Mouse (Mus musculus): ENCODE measurements at regions not wholly inside any gene's neighbourhood (a gene's known extent, or its start where the extent isn't known, plus 50 kb on each side); places are given as distances from the start of the nearest gene placed in this dataset.

DNA sequence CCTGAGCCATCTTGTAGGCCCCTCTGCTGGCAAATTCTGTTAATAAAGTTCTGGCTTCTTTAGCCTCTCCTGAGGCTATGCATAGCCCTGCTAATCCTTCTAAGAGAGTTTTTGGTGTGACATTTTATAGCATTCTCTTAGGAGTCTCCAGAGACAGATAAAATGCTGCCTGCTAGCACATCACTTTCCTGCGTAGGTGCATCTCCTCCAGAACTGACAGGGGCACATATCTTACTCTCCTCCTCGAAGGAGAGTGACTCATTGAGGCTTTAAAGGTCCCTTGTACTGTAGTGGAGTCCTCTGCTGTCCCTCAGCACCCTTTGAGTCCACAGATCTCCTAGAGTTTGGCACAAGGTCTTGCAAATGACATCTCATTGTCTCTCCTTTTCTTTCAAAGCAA is 132.6 kb upstream of the Zbtb20 start:
- Histone ChIP-seq H3K27me3 (ENCODE audit: control insufficient read depth, insufficient read depth, insufficient read length) (no peaks in the 10 kb centered on the region), H3ac (ENCODE audit: control insufficient read depth, insufficient read length) (no peak overlapping the region), H3K36me3 (ENCODE audit: control insufficient read depth, insufficient read depth) (no peaks in the 10 kb centered on the region), H3K79me2 (ENCODE audit: control insufficient read depth, insufficient read depth) (no peaks in the 10 kb centered on the region), H3K4me3 (no peak overlapping the region), H3K4me2 (ENCODE audit: low read depth) (no peak overlapping the region)
- TF ChIP-seq MYOG (IDR thresholded peaks at IDR 0.05; ENCODE audit: control insufficient read depth in 1 of 3, insufficient read depth in 1 of 3, insufficient read length in 2 of 3, low read depth in 2 of 3): no peak
- no peak for TF ChIP-seq E2F4 (IDR thresholded peaks at IDR 0.05; ENCODE audit: insufficient read depth)
- TF ChIP-seq CEBPB (IDR thresholded peaks at IDR 0.05; ENCODE audit: insufficient read depth, poor library complexity, severe bottlenecking): no peak
- TF ChIP-seq TCF3 (IDR thresholded peaks at IDR 0.05; ENCODE audit: insufficient read length, low read depth): no peak
- no peak for TF ChIP-seq USF1 (IDR thresholded peaks at IDR 0.05; ENCODE audit: low read depth)
- TF ChIP-seq REST (IDR thresholded peaks at IDR 0.05; ENCODE audit: insufficient read depth, insufficient read length): no peak
- no peak for TF ChIP-seq TCF12 (IDR thresholded peaks at IDR 0.05; ENCODE audit: insufficient read depth, poor library complexity, severe bottlenecking)
- TF ChIP-seq SRF (IDR thresholded peaks at IDR 0.05; ENCODE audit: control insufficient read depth, insufficient read length, low read depth): no peak
- TF ChIP-seq POLR2A (IDR thresholded peaks at IDR 0.05; ENCODE audit: insufficient read length, low read depth): no peak
- no peak for TF ChIP-seq MAX (IDR thresholded peaks at IDR 0.05; ENCODE audit: low read depth)
- TF ChIP-seq MYOD1 (IDR thresholded peaks at IDR 0.05; ENCODE audit: control insufficient read depth in 1 of 3, insufficient read length in 2 of 3, low read depth in 2 of 3): no peak
- no peak for TF ChIP-seq POLR2AphosphoS2 (IDR thresholded peaks at IDR 0.05; ENCODE audit: insufficient read length, low read depth)

DNA sequence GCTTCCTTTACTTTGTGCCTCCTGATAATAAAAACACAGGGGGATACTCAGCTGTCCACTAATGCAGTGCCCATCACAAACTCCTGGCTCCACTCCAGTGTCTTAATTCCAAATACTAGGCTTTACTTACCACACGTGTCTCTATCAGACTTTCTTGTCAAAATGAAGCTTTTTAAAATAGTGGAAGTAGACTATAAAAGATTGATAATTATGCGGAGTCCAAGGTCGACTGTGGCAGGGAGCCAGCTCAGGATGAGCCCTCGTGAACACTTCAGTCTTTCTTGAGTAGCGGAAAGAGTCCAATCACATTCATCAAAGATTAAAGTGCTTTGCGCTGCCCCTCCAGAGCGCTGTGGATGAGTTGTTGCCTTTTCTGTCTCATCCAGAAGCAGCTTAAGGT is 147.9 kb upstream of the Zbtb20 start:
- Histone ChIP-seq H3K4me2 (ENCODE audit: low read depth) (no peak overlapping the region), H3K79me2 (ENCODE audit: control insufficient read depth, insufficient read depth) (no peaks in the 10 kb centered on the region), H3K4me3 (no peak overlapping the region), H3K36me3 (ENCODE audit: control insufficient read depth, insufficient read depth) (no peaks in the 10 kb centered on the region), H3ac (ENCODE audit: control insufficient read depth, insufficient read length) (no peak overlapping the region), H3K27me3 (ENCODE audit: control insufficient read depth, insufficient read depth, insufficient read length) (no peaks in the 10 kb centered on the region)
- TF ChIP-seq CEBPB (IDR thresholded peaks at IDR 0.05; ENCODE audit: insufficient read depth, poor library complexity, severe bottlenecking) (no peak), TCF12 (IDR thresholded peaks at IDR 0.05; ENCODE audit: insufficient read depth, poor library complexity, severe bottlenecking) (no peak), MAX (IDR thresholded peaks at IDR 0.05; ENCODE audit: low read depth) (no peak), REST (IDR thresholded peaks at IDR 0.05; ENCODE audit: insufficient read depth, insufficient read length) (no peak), POLR2A (IDR thresholded peaks at IDR 0.05; ENCODE audit: insufficient read length, low read depth) (no peak), E2F4 (IDR thresholded peaks at IDR 0.05; ENCODE audit: insufficient read depth) (no peak), TCF3 (IDR thresholded peaks at IDR 0.05; ENCODE audit: insufficient read length, low read depth) (no peak), MYOD1 (IDR thresholded peaks at IDR 0.05; ENCODE audit: control insufficient read depth in 1 of 3, insufficient read length in 2 of 3, low read depth in 2 of 3) (no peak), MYOG (IDR thresholded peaks at IDR 0.05; ENCODE audit: control insufficient read depth in 1 of 3, insufficient read depth in 1 of 3, insufficient read length in 2 of 3, low read depth in 2 of 3) (no peak), USF1 (IDR thresholded peaks at IDR 0.05; ENCODE audit: low read depth) (no peak), SRF (IDR thresholded peaks at IDR 0.05; ENCODE audit: control insufficient read depth, insufficient read length, low read depth) (no peak), POLR2AphosphoS2 (IDR thresholded peaks at IDR 0.05; ENCODE audit: insufficient read length, low read depth) (no peak)

DNA sequence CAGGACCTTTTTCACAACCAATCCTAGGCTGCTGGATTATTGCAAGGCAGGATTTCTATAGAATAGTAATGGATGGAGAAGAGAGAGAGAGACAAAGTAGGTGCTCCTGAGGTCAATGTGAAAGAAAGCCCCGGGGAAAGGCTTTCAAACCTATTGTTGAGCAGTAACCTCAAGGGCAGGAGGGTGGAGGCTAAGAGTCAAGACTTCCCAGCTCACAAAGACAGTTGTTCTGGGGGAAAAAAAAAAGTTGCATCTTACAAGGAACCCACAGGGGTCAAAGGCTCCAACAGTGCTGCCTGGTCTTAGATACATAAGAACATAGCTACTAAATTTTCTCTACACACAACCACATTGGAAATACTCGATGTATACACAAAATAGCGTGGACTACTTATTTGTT is 155.8 kb upstream of the Zbtb20 start:
- Histone ChIP-seq H3K36me3 (ENCODE audit: control insufficient read depth, insufficient read depth) (no peaks in the 10 kb centered on the region), H3ac (ENCODE audit: control insufficient read depth, insufficient read length) (no peak overlapping the region), H3K79me2 (ENCODE audit: control insufficient read depth, insufficient read depth) (no peaks in the 10 kb centered on the region), H3K27me3 (ENCODE audit: control insufficient read depth, insufficient read depth, insufficient read length) (no peaks in the 10 kb centered on the region), H3K4me2 (ENCODE audit: low read depth) (no peak overlapping the region), H3K4me3 (no peak overlapping the region)
- TF ChIP-seq MAX (IDR thresholded peaks at IDR 0.05; ENCODE audit: low read depth): no peak
- TF ChIP-seq REST (IDR thresholded peaks at IDR 0.05; ENCODE audit: insufficient read depth, insufficient read length): no peak
- no peak for TF ChIP-seq E2F4 (IDR thresholded peaks at IDR 0.05; ENCODE audit: insufficient read depth)
- TF ChIP-seq POLR2A (IDR thresholded peaks at IDR 0.05; ENCODE audit: insufficient read length, low read depth): no peak
- TF ChIP-seq USF1 (IDR thresholded peaks at IDR 0.05; ENCODE audit: low read depth): no peak
- TF ChIP-seq TCF12 (IDR thresholded peaks at IDR 0.05; ENCODE audit: insufficient read depth, poor library complexity, severe bottlenecking): no peak

DNA sequence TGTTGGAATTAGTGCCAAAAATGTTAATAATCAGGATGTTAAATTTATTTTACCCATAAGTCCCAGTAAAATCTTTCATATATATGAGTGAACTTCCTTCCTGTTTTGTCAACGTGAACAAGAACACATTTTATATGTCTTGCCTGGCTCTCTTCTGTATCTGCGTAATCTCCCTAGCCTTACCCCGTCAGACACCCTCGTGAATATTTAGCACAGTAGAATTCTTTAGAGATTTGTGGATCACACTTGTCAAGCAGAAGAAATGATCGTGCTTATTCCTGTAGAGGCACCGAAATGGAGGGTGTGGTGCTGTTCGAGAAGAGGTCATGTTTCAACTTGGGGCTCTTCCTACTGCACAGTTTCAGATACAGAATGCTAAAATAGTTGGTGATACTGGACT is 157.2 kb upstream of the Zbtb20 start:
- TF ChIP-seq POLR2AphosphoS2 (IDR thresholded peaks at IDR 0.05; ENCODE audit: insufficient read length, low read depth) (no peak), CEBPB (IDR thresholded peaks at IDR 0.05; ENCODE audit: insufficient read depth, poor library complexity, severe bottlenecking) (no peak), TCF3 (IDR thresholded peaks at IDR 0.05; ENCODE audit: insufficient read length, low read depth) (no peak), REST (IDR thresholded peaks at IDR 0.05; ENCODE audit: insufficient read depth, insufficient read length) (no peak), MYOD1 (IDR thresholded peaks at IDR 0.05; ENCODE audit: control insufficient read depth in 1 of 3, insufficient read length in 2 of 3, low read depth in 2 of 3) (no peak)
- Histone ChIP-seq H3K4me2 (ENCODE audit: low read depth) (no peak overlapping the region), H3K4me3 (no peak overlapping the region), H3K36me3 (ENCODE audit: control insufficient read depth, insufficient read depth) (no peaks in the 10 kb centered on the region), H3ac (ENCODE audit: control insufficient read depth, insufficient read length) (no peak overlapping the region), H3K79me2 (ENCODE audit: control insufficient read depth, insufficient read depth) (no peaks in the 10 kb centered on the region), H3K27me3 (ENCODE audit: control insufficient read depth, insufficient read depth, insufficient read length) (no peaks in the 10 kb centered on the region)

DNA sequence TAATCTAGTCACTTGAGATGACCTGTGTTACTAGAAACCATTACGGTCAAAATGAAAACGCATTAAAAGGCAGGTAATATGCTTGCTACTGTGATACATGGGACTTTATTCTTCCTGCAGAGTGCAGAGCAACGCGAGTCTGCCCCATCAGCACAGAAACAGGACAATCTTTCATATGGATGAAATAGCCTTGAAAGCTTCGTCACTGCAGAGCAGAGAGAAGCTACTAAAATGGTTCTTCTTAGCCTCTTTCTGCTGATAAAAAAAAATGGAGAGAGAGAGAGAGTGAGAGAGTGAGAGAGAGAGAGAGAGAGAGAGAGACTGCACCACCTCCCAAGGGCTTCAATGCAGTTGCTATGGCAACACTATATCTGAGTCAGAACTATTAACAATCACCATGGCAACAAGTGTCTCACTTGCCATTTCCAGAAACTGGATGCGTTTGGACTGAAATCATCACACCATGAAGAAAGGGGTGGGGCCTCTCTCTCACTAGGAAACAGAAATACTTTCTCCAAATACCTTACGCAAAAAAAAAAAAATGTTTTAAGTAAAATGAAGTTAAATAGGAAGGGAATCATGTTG is 157.8 kb upstream of the Zbtb20 start:
- Histone ChIP-seq H3K4me3 (no peak overlapping the region), H3K79me2 (ENCODE audit: control insufficient read depth, insufficient read depth) (no peaks in the 10 kb centered on the region), H3K36me3 (ENCODE audit: control insufficient read depth, insufficient read depth) (no peaks in the 10 kb centered on the region), H3K27me3 (ENCODE audit: control insufficient read depth, insufficient read depth, insufficient read length) (no peaks in the 10 kb centered on the region), H3ac (ENCODE audit: control insufficient read depth, insufficient read length) (no peak overlapping the region), H3K4me2 (ENCODE audit: low read depth) (no peak overlapping the region)
- TF ChIP-seq MYOG (IDR thresholded peaks at IDR 0.05; ENCODE audit: control insufficient read depth in 1 of 3, insufficient read depth in 1 of 3, insufficient read length in 2 of 3, low read depth in 2 of 3) (no peak), TCF3 (IDR thresholded peaks at IDR 0.05; ENCODE audit: insufficient read length, low read depth) (no peak), REST (IDR thresholded peaks at IDR 0.05; ENCODE audit: insufficient read depth, insufficient read length) (no peak), POLR2A (IDR thresholded peaks at IDR 0.05; ENCODE audit: insufficient read length, low read depth) (no peak), POLR2AphosphoS2 (IDR thresholded peaks at IDR 0.05; ENCODE audit: insufficient read length, low read depth) (no peak), TCF12 (IDR thresholded peaks at IDR 0.05; ENCODE audit: insufficient read depth, poor library complexity, severe bottlenecking) (no peak), SRF (IDR thresholded peaks at IDR 0.05; ENCODE audit: control insufficient read depth, insufficient read length, low read depth) (no peak), MAX (IDR thresholded peaks at IDR 0.05; ENCODE audit: low read depth) (no peak), CEBPB (IDR thresholded peaks at IDR 0.05; ENCODE audit: insufficient read depth, poor library complexity, severe bottlenecking) (no peak), USF1 (IDR thresholded peaks at IDR 0.05; ENCODE audit: low read depth) (no peak), MYOD1 (IDR thresholded peaks at IDR 0.05; ENCODE audit: control insufficient read depth in 1 of 3, insufficient read length in 2 of 3, low read depth in 2 of 3) (no peak), E2F4 (IDR thresholded peaks at IDR 0.05; ENCODE audit: insufficient read depth) (no peak)

Data from myocyte (in vitro differentiated cells).